Mouse (Mus musculus) heart, embryonic 11.5 days (tissue): ENCODE data around the gene Tcf7l1. TPM values are rescaled to one million over a fixed set of nuclear protein-coding genes. Genes with fewer than 3 reads are reported as not detected.

Experiments
- ATAC-seq: fragments of 200-750 bp; cut with Nextera tagmentation; replicated peaks from 2 replicates; pipeline ENCODE4 v1.8.0; 2017; ENCODE audit warnings: moderate library complexity; ENCODE audit not compliant: insufficient number of reproducible peaks, low FRiP score, low TSS enrichment
- H3K27ac ChIP-seq: fragments of 300-500 bp; sonication (generic); 2 replicates; pipeline ENCODE4 v1.5.1; 2014; ENCODE audit warnings: mild to moderate bottlenecking, low read depth, low read length
- H3K27me3 ChIP-seq: fragments of 300-500 bp; sonication (generic); 2 replicates; pipeline ENCODE4 v1.6.1; 2014; ENCODE audit warnings: mild to moderate bottlenecking, low read length, mixed read lengths; ENCODE audit not compliant: control insufficient read depth, insufficient read depth
- H3K36me3 ChIP-seq: fragments of 300-500 bp; sonication (generic); 2 replicates; pipeline ENCODE4 v1.6.1; 2014; ENCODE audit warnings: mild to moderate bottlenecking, low read length, moderate library complexity, mixed read lengths; ENCODE audit not compliant: control insufficient read depth, insufficient read depth
- H3K4me1 ChIP-seq: fragments of 300-500 bp; sonication (generic); 2 replicates; pipeline ENCODE4 v1.6.1; 2014; ENCODE audit warnings: low read length; ENCODE audit not compliant: control insufficient read depth, insufficient read depth
- H3K4me2 ChIP-seq: fragments of 300-500 bp; sonication (generic); 2 replicates; pipeline ENCODE4 v1.6.1; 2014; ENCODE audit warnings: mild to moderate bottlenecking, moderate library complexity
- H3K4me3 ChIP-seq: fragments of 300-500 bp; sonication (generic); 2 replicates; pipeline ENCODE4 v1.5.1; 2014; ENCODE audit warnings: low read depth, low read length
- H3K9ac ChIP-seq: fragments of 300-500 bp; sonication (generic); 2 replicates; pipeline ENCODE4 v1.6.1; 2014; ENCODE audit warnings: mild to moderate bottlenecking, low read depth, low read length, moderate library complexity
- H3K9me3 ChIP-seq: fragments of 300-500 bp; sonication (generic); replicated peaks from 2 replicates; pipeline ENCODE4 v1.6.1; 2016; ENCODE audit warnings: low read length; ENCODE audit not compliant: control insufficient read depth
- WGBS: fragments of 180-500 bp; shearing (Covaris S2); extraction: QIAGEN DNeasy Blood & Tissue Kit; methylation state at CpG from one replicate; pipeline ENCODE4 v1.1.7; 2014; ENCODE audit not compliant: insufficient replicate concordance; 5-methylcytosine and 5-hydroxymethylcytosine counted together
- polyA plus RNA-seq: library from polyadenylated mRNA; unstranded; fragments of >200 nt; fragmentation: Nextera tagmentation; extraction: Ambion mirVana; gene quantifications from 2 replicates; pipeline ENCODE4 v1.2.1, GENCODE M21; 2014

Tcf7l1 gene
- polyA plus RNA-seq, 1 experiment from 2014 or later = 15.7 TPM

GRCm38 (mm10) chr6:72607676-72608075 lies 181.4 kb downstream of the Tcf7l1 start:
- Histone ChIP-seq H3K4me3 (no peak overlapping the region), H3K4me1 (no peaks in the 10 kb centered on the region), H3K27ac (no peak overlapping the region), H3K9me3 (no peaks in the 10 kb centered on the region), H3K9ac (no peak overlapping the region), H3K4me2 (no peak overlapping the region), H3K36me3 (peaks cover 40% of the 10 kb centered on the region), H3K27me3 (no peaks in the 10 kb centered on the region)
- no peak for ATAC-seq
- 86% methylated on average over 5 of the region's 5 CpGs for WGBS

- Histone ChIP-seq H3K4me1 (no peaks in the 10 kb centered on the region), H3K9ac (no peak overlapping the region), H3K4me3 (no peak overlapping the region), H3K36me3 (peaks cover 37% of the 10 kb centered on the region), H3K27ac (no peak overlapping the region), H3K27me3 (no peaks in the 10 kb centered on the region), H3K9me3 (no peaks in the 10 kb centered on the region), H3K4me2 (no peak overlapping the region)
- ATAC-seq = no peak
- 92% methylated on average over 4 of the region's 4 CpGs for WGBS
Measured at GRCm38 (mm10) chr6:72607060-72607459, 182.0 kb downstream of the Tcf7l1 start.

GRCm38 (mm10) chr6:72604066-72604465 lies 185.0 kb downstream of the Tcf7l1 start:
- no peak overlapping the region for H3K4me3 ChIP-seq
- H3K4me1 ChIP-seq = peaks cover 2% of the 10 kb centered on the region; the same call in 1 of the 2 replicates
- no peaks in the 10 kb centered on the region for H3K27me3 ChIP-seq
- peaks cover 19% of the 10 kb centered on the region for H3K36me3 ChIP-seq
- no peaks in the 10 kb centered on the region for H3K9me3 ChIP-seq
- ATAC-seq = no peak
- 89% methylated on average over 2 of the region's 2 CpGs for WGBS
- no peak overlapping the region for H3K27ac ChIP-seq
- H3K4me2 ChIP-seq = no peak overlapping the region
- no peak overlapping the region for H3K9ac ChIP-seq

- H3K4me1 ChIP-seq = peaks cover 11% of the 10 kb centered on the region; the same call in 1 of the 2 replicates
- 48% methylated on average over 1 of the region's 1 CpGs for WGBS
Measured at GRCm38 (mm10) chr6:72601732-72602131, 187.3 kb downstream of the Tcf7l1 start.

GRCm38 (mm10) chr6:72600771-72601170 lies 188.3 kb downstream of the Tcf7l1 start:
- Histone ChIP-seq H3K36me3 (no peaks in the 10 kb centered on the region), H3K4me1 (peaks cover 11% of the 10 kb centered on the region; the same call in 1 of the 2 replicates), H3K27me3 (no peaks in the 10 kb centered on the region), H3K9me3 (no peaks in the 10 kb centered on the region), H3K9ac (no peak overlapping the region), H3K4me3 (no peak overlapping the region), H3K27ac (no peak overlapping the region), H3K4me2 (no peak overlapping the region)
- ATAC-seq = no peak
- 80% methylated on average over 12 of the region's 12 CpGs for WGBS

More at GRCm38 (mm10) chr6:72601732-72602131, 187.3 kb downstream of the Tcf7l1 start:
- Histone ChIP-seq H3K27me3 (no peaks in the 10 kb centered on the region), H3K4me2 (no peak overlapping the region), H3K9me3 (no peaks in the 10 kb centered on the region), H3K27ac (no peak overlapping the region), H3K9ac (no peak overlapping the region), H3K36me3 (peaks cover 8% of the 10 kb centered on the region), H3K4me3 (no peak overlapping the region)
- no peak for ATAC-seq

GRCm38 (mm10) chr6:72600216-72600615 lies 188.8 kb downstream of the Tcf7l1 start:
- H3K9me3 ChIP-seq = no peaks in the 10 kb centered on the region
- no peak overlapping the region for H3K4me2 ChIP-seq
- H3K4me3 ChIP-seq = no peak overlapping the region
- H3K9ac ChIP-seq = no peak overlapping the region
- H3K36me3 ChIP-seq = no peaks in the 10 kb centered on the region
- WGBS = 75% methylated on average over 6 of the region's 6 CpGs
- H3K4me1 ChIP-seq = peaks cover 11% of the 10 kb centered on the region; the same call in 1 of the 2 replicates
- no peak for ATAC-seq
- no peak overlapping the region for H3K27ac ChIP-seq
- H3K27me3 ChIP-seq = no peaks in the 10 kb centered on the region

GRCm38 (mm10) chr6:72598791-72599557 lies 190.1 kb downstream of the Tcf7l1 start:
- Histone ChIP-seq H3K36me3 (no peaks in the 10 kb centered on the region), H3K27ac (peak overlapping the region; percentile 79), H3K27me3 (no peaks in the 10 kb centered on the region), H3K4me2 (peak overlapping the region; percentile 85), H3K4me3 (peak overlapping the region; percentile 53), H3K4me1 (peaks cover 11% of the 10 kb centered on the region; the same call in 1 of the 2 replicates), H3K9ac (peak overlapping the region; percentile 74), H3K9me3 (no peaks in the 10 kb centered on the region)
- no peak for ATAC-seq
- 48% methylated on average over 12 of the region's 12 CpGs for WGBS

- H3K9ac ChIP-seq = peak within 1 kb of the TSS; percentile 74
- H3K27ac ChIP-seq = peak within 1 kb of the TSS; percentile 79
- H3K36me3 ChIP-seq = no peaks in the 10 kb centered on the region
- H3K4me3 ChIP-seq = peak within 1 kb of the TSS; percentile 53
- no peaks in the 10 kb centered on the region for H3K27me3 ChIP-seq
- peaks cover 15% of the 10 kb centered on the region; the same call in 1 of the 2 replicates for H3K4me1 ChIP-seq
- 1% methylated on average over 38 of the region's 38 CpGs for WGBS
- ATAC-seq = peak; percentile 88
- H3K9me3 ChIP-seq = no peaks in the 10 kb centered on the region
- peak within 1 kb of the TSS; percentile 85 for H3K4me2 ChIP-seq
Measured at GRCm38 (mm10) chr6:72597956-72598753, 190.9 kb downstream of the Tcf7l1 start, which contains the start of the genes Elmod3 and Retsat. TSS of gene Elmod3 (minus strand) at chr6:72598413. TSS of gene Retsat (plus strand) at chr6:72598475.
